Mouse (Mus musculus) splenic B cell, adult 2 months (primary cell): ENCODE measurements around the gene Slc28a1.
A peak's percentile ranks its signal among the peaks of the same experiment; 100 is the strongest.
"Not testable (repeated sequence)": the region's sequence is repeated elsewhere in the genome, so short reads cannot be mapped to it uniquely, and the experiment has no call there.

ENCODE experiments used
- DNase-seq: peaks from one replicate; pipeline ENCODE4 v3.0.0-alpha.2; 2011; ENCODE audit warnings: low read depth, low spot score
- H3K27me3 ChIP-seq: 2 replicates; pipeline ENCODE4 v1.6.1; 2012; ENCODE audit warnings: mild to moderate bottlenecking, low read length, moderate library complexity, mixed read lengths; ENCODE audit not compliant: control insufficient read depth, poor library complexity, insufficient read depth, severe bottlenecking
- H3K36me3 ChIP-seq: 2 replicates; pipeline ENCODE4 v1.6.1; 2012; ENCODE audit warnings: mild to moderate bottlenecking, low read length, moderate library complexity, mixed read lengths; ENCODE audit not compliant: control insufficient read depth, poor library complexity, insufficient read depth, severe bottlenecking

The Slc28a1 gene

DNA sequence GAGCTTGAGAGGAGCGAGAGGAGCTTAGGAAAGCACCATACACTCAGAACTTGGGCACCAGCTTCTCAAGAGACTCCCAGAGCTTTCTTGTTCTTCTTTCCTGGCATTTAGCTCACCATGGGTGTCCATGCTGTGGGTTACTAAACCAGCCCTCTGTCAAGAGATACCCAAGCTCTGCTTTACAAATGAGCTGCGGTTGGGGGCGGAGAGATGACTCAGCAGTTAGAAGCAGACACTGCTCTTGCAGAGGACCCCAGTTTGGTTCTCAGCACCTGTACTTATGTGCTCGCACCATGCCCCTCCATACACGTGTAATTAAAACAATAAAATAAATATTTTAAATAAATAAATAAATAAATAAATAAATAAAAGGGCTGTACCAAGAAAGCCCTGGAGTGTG lies 22.7 kb downstream of the Slc28a1 start:
- Histone ChIP-seq H3K27me3 (no peaks in the 10 kb centered on the region), H3K36me3 (no peaks in the 10 kb centered on the region)
- no peak for DNase-seq

DNA sequence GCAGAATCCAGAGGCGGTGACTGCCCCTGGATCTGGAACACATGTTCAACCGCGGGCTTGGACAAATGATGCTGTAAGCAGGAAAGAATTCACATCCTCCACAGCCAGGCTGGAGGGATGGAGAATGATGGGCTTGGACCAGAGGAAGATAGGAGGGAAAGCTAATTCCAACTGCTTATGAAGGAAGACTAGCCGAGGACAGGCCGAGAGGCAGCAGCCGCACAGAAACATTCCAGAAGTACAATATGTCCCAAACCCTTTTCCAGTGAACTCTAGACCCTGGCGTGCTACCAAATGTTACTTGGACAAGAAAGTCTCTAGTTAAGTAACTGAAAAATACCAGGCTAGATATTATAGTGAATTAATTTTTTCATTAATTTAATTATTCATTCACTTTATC lies 24.5 kb downstream of the Slc28a1 start:
- Histone ChIP-seq H3K36me3 (no peaks in the 10 kb centered on the region), H3K27me3 (no peaks in the 10 kb centered on the region)
- DNase-seq: no peak

DNA sequence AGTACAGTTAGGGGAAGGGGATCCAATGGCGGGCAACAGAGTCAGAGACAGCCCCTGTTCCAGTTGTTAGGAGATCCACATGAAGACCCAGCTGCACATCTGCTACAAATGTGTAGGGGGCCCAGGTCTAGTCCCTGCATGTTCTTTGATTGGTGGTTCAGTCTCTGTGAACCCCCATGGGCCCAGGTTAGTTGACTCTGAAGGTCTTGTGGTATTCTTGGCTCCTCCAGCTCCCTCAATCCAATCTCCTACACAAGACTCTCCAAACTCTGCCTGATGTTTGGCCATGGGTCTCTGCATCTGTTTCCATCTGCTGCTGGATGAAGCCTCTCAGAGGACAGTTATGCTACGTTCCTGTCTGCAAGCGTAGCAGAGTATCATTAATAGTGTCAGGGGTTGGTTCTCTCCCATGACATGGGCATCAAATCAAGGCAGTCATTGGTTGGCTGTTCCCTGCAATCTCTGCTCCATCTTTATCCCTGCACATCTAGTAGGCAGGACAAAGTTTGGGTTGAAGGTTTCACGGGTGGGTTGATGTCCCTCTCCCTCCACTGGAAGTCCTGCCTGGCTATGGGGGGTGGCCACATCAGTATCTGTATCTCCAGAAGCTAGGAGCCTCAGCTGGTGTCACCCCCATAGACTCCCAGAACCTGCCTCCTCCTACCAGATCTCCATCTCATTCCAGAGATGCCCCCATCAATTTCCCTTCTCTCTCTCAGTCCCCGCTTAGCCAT lies 25.2 kb downstream of the Slc28a1 start:
- DNase-seq: no peak
- Histone ChIP-seq H3K27me3 (no peaks in the 10 kb centered on the region), H3K36me3 (no peaks in the 10 kb centered on the region)

GRCm38 (mm10) chr7:81141541-81141940 lies 26.9 kb downstream of the Slc28a1 start:
- H3K27me3 ChIP-seq: no peaks in the 10 kb centered on the region
- no peaks in the 10 kb centered on the region for H3K36me3 ChIP-seq
- DNase-seq: no peak

- DNase-seq, H3K27me3 ChIP-seq, H3K36me3 ChIP-seq: not testable (repeated sequence)
These were observed 28.5 kb downstream of the Slc28a1 start for GRCm38 (mm10) chr7:81143056-81143455.

DNA sequence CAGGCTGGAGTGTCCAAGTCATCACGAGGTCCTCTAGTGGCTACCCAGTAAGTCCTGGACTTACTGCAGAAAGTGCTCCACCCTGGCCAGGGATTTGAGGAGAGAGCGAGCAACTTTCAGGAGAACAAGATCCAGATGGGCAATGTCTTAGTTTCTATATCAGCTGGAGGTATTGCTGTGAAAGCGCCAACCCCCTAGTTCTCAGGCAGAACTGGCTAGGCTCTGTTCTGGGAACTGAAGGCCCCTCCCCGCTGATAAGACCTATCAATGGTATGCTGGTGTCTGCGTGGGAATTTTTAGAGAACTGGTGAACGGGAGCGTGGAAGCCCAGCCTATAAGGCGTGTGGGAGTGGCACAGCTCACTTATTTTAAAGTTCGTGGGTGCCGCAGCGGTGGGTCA lies 35.2 kb downstream of the Slc28a1 start:
- Histone ChIP-seq H3K36me3 (no peaks in the 10 kb centered on the region), H3K27me3 (no peaks in the 10 kb centered on the region)
- DNase-seq: no peak

- DNase-seq: no peak
- Histone ChIP-seq H3K36me3 (no peaks in the 10 kb centered on the region), H3K27me3 (no peaks in the 10 kb centered on the region)
These were observed 36.6 kb downstream of the Slc28a1 start for GRCm38 (mm10) chr7:81151216-81151615.

DNA sequence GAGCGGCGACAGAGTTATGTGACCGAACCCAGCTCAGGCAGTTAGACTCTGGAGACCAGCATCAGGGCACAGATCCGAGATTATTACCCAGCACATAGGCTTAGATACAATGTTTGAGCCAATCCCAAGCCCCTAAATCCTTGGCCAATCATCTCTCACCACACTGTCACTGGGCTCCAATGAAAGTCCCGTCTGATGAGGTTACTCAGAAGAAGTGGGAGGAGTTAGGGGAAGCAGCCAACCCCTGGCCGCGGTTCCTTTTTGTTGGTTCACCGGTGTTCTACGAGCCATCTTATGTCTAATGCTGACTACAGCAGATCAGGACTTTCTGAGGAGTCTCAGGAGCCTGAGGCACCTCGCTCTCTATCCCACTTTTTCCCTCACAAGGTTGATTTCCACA lies 37.7 kb downstream of the Slc28a1 start:
- no peaks in the 10 kb centered on the region for H3K36me3 ChIP-seq
- no peaks in the 10 kb centered on the region for H3K27me3 ChIP-seq
- no peak for DNase-seq

- H3K36me3 ChIP-seq: no peaks in the 10 kb centered on the region
- no peak for DNase-seq
- H3K27me3 ChIP-seq: no peaks in the 10 kb centered on the region
These were observed 38.2 kb downstream of the Slc28a1 start for GRCm38 (mm10) chr7:81152826-81153225.

- DNase-seq: no peak
- Histone ChIP-seq H3K36me3 (no peaks in the 10 kb centered on the region), H3K27me3 (no peaks in the 10 kb centered on the region)
These were observed 38.7 kb downstream of the Slc28a1 start for GRCm38 (mm10) chr7:81153327-81153726.

DNA sequence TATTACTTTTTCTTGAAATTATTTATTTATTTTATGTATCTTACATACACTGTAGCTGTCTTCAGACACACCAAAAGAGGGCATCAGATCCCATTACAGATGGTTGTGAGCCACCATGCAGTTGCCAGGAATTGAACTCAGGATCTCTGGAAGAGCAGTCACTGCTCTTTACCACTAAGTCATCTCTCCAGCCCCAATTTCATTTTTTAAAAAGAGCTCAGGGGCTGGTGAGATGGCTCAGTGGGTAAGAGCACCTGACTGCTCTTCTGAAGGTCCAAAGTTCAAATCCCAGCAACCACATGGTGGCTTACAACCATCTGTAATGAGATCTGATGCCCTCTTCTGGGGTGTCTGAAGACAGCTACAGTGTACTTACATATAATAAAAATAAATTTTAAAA lies 39.6 kb downstream of the Slc28a1 start:
- H3K36me3 ChIP-seq, DNase-seq: not testable (repeated sequence)

GRCm38 (mm10) chr7:81154960-81155359 lies 40.4 kb downstream of the Slc28a1 start:
- peak; percentile 90 for DNase-seq
- no peaks in the 10 kb centered on the region for H3K27me3 ChIP-seq
- no peaks in the 10 kb centered on the region for H3K36me3 ChIP-seq

More for the DNA sequence above, 39.6 kb downstream of the Slc28a1 start:
- not testable (repeated sequence) for H3K27me3 ChIP-seq

DNA sequence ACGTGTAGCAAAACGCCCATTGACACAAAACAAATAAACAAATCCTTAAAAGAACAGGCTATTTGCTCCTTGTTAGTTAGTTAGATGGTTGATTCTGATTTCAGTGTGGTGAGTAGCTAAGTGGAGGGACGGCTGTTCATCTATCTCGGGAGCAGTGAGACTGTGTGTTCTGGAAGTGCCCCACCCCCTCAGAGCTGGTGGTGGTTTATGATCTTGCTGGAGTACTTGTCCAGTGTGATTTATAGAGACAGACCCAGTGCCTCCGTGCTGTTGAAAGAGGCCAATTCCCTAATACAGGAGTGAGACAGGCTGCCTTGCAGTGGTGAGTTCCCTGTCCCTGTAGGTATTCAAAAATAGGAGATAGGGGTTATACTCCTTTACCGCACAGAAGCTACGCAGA lies 44.3 kb downstream of the Slc28a1 start:
- H3K36me3 ChIP-seq: no peaks in the 10 kb centered on the region
- DNase-seq: no peak
- H3K27me3 ChIP-seq: no peaks in the 10 kb centered on the region

DNA sequence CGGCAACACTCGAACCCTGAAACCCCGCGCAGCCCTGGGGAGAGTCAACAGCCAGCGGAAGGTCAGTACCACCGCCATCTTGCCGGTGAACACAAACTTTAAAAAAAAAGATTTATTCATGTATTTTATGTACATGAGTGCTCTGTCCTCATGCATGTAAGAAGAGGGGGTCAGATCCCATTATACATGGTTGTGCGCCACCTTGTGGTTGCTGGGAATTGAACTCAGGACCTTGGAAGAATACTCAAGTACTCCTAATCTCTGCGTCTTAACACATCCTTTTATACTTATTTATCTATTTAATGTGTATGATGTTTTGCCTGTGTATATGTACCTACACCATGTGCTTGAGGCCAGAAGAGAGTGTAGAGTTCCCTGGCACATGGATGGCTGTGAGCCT lies 47.1 kb downstream of the Slc28a1 start:
- DNase-seq: peak; percentile 72
- no peaks in the 10 kb centered on the region for H3K27me3 ChIP-seq
- no peaks in the 10 kb centered on the region for H3K36me3 ChIP-seq

DNA sequence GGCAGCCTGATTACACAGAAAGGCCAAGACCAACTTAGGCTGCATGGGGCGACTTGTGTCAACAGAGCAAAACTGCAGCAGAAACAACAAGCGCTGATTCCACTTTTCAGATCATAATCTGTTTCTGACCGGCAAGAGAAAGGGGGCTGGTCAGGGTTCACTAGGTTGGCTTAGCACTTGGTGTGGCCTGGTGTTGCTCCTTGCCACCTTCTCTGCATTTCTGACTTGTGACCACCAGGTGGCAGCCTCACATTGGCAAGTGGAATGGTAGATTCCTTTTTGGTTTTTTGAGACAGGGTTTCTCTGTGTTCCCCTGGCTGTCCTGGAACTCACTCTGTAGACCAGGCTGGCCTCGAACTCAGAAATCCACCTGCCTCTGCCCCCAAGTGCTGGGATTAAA lies 47.7 kb downstream of the Slc28a1 start:
- H3K36me3 ChIP-seq: no peaks in the 10 kb centered on the region
- DNase-seq: peak; percentile 86

DNA sequence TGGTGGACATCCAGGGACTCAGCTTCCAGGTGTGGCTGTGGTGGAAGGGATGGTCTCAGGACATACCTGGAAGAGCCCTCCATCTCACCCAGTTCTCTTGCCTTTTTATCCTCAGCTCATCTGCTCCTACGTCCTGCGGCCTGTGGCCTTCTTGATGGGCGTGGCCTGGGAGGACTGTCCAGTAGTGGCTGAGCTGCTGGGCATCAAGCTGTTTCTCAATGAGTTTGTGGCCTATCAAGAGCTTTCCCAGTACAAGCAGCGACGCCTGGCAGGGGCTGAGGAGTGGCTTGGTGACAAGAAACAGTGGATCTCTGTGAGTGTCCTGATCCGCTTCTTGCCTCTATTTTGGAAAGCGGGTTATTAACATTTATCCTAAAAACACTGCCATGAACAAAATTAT lies 49.8 kb downstream of the Slc28a1 start:
- no peaks in the 10 kb centered on the region for H3K27me3 ChIP-seq
- H3K36me3 ChIP-seq: no peaks in the 10 kb centered on the region
- DNase-seq: no peak

More for the DNA sequence above, 47.7 kb downstream of the Slc28a1 start:
- no peaks in the 10 kb centered on the region for H3K27me3 ChIP-seq
